Mouse (Mus musculus): ENCODE measurements at regions not wholly inside any gene's neighbourhood (a gene's known extent, or its start where the extent isn't known, plus 50 kb on each side); places are given as distances from the start of the nearest gene placed in this dataset.
A peak's percentile ranks its signal among the peaks of the same experiment; 100 is the strongest.
"Not testable (repeated sequence)": the region's sequence is repeated elsewhere in the genome, so short reads cannot be mapped to it uniquely, and the experiment has no call there.

- no peak for DNase-seq (ENCODE audit: low read depth)
Observed at GRCm38 (mm10) chr2:63706643-63707042, 391.2 kb downstream of the Fign start.

DNA sequence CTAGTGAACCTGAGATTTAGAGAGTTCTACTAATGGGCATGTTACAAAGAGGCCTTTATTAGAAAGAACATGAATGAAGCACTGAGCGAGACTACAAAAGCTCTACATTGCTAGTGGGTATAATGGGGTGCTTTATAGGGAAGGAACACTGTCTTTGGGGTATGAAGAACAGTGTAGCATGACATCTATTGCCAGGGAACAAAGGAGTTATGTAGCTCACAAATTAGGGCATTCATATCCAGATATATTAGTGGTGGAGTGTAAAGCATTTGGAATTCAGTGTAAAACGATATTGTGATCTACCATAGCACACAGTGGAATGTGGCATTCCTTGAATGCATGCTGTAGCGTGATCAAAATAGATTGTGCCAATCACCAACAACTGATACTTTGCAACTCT, 391.7 kb downstream of the Fign start:
- DNase-seq (ENCODE audit: low read depth), result no peak

DNA sequence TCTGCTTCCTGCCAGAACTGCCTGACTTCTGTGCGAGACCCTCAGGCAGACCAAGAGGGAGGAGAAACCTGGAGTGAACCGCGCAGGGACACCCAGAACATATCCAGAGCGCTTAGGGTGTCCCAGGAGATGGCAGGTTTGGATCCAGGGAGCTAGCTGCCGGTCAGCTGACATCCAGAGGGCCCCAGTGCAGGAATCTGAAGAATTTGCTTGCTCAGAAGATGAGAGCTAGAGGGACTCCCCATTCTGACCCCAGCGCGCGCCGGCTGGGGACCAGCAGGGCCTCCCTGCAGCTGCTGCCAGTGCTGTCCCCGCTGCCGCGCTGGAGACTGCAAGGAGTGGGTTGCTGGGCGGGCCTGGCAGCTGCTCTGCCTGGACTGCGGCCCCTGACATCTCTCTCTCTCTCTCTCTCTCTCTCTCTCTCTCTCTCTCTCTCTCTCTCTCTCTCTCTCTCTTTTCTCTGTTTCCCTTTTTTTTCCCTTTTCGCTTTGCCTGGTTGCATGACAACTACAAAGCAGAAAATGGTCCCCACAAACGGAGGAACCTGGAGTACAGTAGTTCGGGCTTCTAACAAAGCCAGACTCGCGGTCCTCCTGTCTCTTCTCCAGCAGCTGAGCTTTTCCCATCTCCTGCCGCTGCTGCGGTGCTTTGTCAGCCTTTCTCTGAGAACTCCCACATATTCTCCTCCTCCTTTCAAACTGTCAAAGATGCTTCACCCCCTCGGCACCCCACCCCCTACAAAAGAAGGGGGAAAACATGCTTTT, 395.3 kb downstream of the Fign start:
- DNase-seq (ENCODE audit: low read depth), result no peak

DNA sequence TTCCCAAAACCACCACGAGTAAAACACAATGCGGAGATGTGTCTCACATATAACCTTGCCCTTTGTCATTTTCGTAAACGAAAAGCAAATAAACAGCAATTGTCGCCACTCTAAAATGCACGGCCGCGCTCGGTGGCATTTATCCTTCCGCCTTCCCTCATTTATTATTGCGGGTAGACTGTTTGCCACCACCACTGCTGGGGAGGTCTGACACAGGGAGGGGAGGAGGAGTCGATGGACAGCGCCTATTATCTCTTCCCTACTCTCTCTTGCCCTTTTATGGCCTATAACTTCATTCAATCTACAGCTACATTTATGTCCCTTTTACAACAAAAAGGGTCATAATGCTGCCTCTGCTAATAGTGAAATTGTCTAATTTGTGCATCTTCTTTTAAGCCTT, 396.0 kb downstream of the Fign start:
- no peak for DNase-seq (ENCODE audit: low read depth)

DNA sequence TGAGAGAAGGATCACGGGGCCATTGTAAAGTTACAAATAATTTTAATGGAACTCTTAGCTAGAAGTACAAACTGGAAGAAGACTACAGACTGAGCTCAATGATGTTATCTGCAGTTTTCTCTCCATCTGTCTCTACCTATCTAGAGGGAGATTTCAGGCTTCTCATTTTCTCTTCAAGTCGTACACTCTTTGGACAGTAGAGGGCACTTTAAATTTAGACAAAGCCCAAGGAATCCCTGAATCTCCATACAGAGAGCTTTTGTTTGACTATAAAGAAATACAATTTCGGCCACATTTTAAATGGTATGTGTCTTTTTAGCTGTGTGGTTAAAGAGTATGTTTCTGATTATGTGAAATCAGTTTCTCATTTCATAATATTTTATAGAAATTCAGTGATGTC, 397.6 kb downstream of the Fign start:
- peak; percentile 75 for DNase-seq (ENCODE audit: low read depth)

DNA sequence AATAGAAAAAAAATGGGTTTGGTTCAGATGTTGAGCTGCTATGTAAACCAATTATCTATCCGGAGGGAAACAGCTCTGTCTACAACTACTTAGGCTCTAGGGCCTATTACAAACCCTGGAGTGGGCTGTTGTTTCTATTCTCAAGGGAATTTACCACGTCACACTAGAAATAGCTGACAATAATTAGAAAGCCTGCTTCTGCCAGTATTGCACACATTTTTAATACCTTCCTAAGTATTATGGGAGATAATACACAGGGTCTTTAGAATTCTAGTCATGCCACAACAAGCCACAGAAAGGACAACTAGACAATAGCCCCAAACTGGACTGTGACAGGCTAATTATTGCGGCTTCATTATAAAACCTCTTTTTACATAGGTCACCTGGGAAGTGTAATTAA, 428.1 kb downstream of the Fign start:
- no peak for DNase-seq (ENCODE audit: low read depth)

DNA sequence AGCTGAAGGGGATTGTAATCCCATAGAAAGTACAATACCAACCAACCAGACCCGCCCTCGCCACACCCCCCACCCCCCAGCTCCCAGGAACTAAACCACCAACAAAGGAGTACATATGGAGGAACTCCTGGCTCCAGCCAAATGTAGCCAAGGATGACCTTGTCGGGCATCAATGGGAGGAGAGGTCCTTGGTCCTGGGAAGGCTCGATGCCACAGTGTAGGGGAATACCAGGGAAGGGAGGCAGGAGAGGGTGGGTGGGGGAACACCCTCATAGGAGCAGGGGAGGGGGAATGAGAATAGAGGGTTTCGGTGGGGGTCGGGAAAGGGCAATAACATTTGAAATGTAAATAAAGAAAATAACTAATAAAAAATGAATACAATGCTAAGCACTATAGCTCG, 429.1 kb downstream of the Fign start:
- DNase-seq (ENCODE audit: low read depth), result no peak

DNA sequence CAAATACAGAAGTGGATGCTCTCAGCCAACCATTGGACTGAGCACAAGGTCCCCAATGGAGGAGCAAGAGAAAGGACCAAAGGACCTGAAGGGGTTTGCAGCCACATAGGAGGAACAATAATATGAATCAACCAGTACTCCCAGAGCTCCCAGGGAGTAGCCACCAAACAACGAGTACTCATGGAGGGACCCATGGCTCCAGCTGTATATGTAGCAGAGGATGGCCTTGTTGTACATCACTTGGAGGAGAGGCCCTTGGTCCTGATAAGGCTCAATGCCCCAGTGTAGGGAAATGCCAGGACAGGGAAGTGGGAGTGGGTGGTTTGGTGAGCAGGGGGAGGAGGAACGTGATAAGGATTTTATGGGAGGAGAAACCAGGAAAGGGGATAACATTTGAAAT, 437.9 kb downstream of the Fign start:
- not testable (repeated sequence) for DNase-seq (ENCODE audit: low read depth)
